Mouse (Mus musculus) cerebellum, postnatal 36 days (tissue): ENCODE measurements at regions not wholly inside any gene's neighbourhood (a gene's known extent, or its start where the extent isn't known, plus 50 kb on each side); places are given as distances from the start of the nearest gene placed in this dataset.
"Not testable (repeated sequence)": the region's sequence is repeated elsewhere in the genome, so short reads cannot be mapped to it uniquely, and the experiment has no call there.

Experiments
- DNase-seq, 2 experiments: peaks; one replicate each; pipeline ENCODE4 v3.0.0; 2021 to 2022; ENCODE audit warnings: mixed read lengths in 2 of 2

DNA sequence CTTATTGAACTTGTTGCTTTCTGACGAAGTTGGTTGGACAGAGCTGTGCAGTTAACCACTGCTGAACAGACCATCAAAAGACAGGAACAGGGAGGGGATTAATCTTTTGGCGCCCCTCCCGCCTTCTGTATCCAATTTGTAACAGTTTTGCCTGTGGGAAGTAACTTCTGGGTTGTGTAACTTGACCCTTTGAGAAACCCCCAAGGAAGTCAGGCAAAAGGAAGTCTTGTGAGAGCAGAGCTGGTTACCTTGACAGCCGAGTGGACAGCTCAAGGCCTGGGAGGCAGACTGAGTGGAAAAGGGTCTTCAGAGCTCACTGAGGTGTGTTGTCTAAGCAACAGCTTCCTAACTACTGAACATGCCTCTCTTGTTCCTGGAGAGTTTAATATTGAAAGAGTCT is 75.8 kb upstream of the Hao2 start:
- DNase-seq = no peak

- DNase-seq = peak in 1 of 2 experiments; percentile 4
Observed at GRCm38 (mm10) chr3:98975777-98976176, 82.7 kb upstream of the Hao2 start.

- no peak for DNase-seq
Observed at GRCm38 (mm10) chr3:98982787-98983186, 89.7 kb upstream of the Hao2 start.

DNA sequence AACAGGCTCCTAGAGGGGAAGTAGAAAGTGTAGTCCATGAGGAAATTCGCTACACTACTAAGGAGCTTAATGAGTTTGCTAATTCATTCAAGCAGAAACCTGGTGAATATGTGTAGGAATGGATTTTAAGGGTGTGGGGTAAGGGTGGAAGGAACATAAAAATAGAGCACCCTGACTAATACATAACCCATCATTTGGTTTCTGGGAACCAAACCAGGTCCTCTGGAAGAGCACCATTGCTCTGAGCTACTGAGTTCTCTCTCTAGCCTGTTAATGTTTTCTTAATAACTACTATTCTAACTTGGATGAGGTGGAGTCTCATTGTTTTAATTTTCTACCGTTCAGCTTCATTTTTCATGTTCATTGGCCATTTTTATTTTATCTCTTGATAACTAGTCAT is 94.2 kb upstream of the Hao2 start:
- DNase-seq = not testable (repeated sequence)

DNA sequence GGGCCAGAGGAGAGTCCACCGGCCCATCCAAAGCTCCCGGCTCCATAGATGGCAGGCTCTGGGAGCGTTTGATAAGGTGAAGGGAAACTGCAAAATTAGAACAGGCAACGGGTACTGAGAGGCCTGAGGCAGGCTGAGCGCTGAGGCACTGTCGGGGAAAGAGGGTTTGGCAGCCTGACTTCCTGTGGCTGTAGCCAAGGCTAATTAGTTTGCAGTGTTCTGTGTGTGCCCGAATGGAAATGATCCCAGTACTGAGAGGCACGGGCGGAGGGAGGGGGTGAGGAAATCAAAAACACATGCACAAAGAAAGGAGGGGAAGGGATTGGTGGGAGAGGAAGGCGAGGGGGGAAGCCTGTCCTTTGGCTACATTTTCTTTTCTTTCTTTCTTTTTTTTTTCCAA is 97.8 kb upstream of the Hao2 start:
- DNase-seq = peak; percentile 3

GRCm38 (mm10) chr3:98991276-98991675 is 98.2 kb upstream of the Hao2 start:
- DNase-seq = no peak

- no peak for DNase-seq
Observed at GRCm38 (mm10) chr3:98994086-98994485, 101.0 kb upstream of the Hao2 start.

- DNase-seq = no peak
Observed at GRCm38 (mm10) chr3:99030636-99031035, 110.2 kb upstream of the Wars2 start.

- no peak for DNase-seq
Observed at GRCm38 (mm10) chr3:99046190-99046589, 94.7 kb upstream of the Wars2 start.

GRCm38 (mm10) chr3:99047156-99047555 is 93.7 kb upstream of the Wars2 start:
- no peak for DNase-seq

DNA sequence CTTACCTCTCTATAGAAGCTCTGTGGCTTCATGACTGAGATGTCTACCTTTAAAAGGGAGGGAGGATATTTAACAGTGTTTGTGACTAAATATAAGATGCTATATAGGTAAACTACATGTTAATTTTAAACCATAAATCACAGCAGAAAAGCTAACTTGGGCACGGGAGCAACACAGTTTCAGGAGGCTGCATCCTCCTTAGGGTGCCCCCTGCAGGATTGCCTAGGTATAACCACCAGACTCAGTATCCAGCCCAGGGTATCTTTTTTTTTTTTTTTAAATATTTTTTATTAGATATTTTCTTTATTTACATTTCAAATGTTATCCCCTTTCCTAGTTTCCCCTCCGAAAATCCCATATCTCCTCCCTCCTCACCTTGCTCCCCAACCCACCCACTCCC is 91.6 kb upstream of the Wars2 start:
- no peak for DNase-seq

DNA sequence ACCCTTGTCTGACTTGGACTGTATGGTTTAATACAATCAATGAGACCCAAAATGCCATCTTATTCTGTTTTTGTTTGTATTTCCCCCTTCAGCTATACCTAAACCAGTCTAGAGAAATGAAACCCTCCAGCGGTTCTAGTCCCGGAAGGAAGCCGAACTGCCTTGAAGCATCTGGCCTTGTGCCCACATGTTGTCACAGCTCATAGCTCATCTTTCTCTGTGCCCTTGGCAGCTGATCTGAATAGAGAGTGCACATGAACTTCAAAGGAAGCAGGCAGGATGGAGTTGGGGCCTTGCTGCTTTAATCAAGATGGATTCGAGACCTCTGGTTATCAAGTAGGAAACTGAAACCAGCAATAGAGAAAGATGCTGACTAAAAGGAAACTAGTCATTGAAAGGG is 88.7 kb upstream of the Wars2 start:
- DNase-seq = no peak

DNA sequence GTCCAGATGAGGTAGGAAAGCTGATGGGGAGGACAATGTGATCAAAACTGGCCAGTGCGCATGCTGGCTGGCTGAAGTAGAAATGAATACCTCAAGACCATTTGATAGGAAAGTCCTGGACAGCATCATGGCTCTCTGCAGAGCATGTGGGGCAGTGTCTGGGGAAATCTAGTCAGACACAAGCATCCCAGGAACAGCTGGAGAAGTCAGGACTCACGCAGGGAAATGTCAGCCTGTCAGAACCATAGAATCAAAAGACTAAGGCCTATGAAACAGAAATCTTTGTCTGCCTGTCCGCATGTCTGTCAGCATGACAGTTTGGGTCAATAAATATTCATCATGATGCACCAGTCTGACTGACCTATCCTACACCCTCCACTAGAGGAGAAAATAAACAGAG is 73.7 kb upstream of the Wars2 start:
- no peak for DNase-seq
